Mouse (Mus musculus) mesoderm, embryonic 11.5 days (tissue): ENCODE measurements around the gene Stx8.
A peak's percentile ranks its signal among the peaks of the same experiment; 100 is the strongest.

Source experiments
- DNase-seq: peaks from one replicate; pipeline ENCODE4 v3.0.0-alpha.2; 2012; ENCODE audit warnings: low read depth, low spot score

The Stx8 gene

GRCm38 (mm10) chr11:67973225-67973624 is 7.2 kb downstream of the Stx8 start:
- no peak for DNase-seq

- DNase-seq, result peak; percentile 64
Observed at GRCm38 (mm10) chr11:67975252-67975651, 9.3 kb downstream of the Stx8 start.

GRCm38 (mm10) chr11:67983564-67983963 is 17.6 kb downstream of the Stx8 start:
- DNase-seq, result no peak

GRCm38 (mm10) chr11:67991240-67991639 is 25.2 kb downstream of the Stx8 start:
- DNase-seq, result no peak

- DNase-seq, result no peak
Observed at GRCm38 (mm10) chr11:67995965-67996364, 30.0 kb downstream of the Stx8 start.

GRCm38 (mm10) chr11:67998905-67999304 is 32.9 kb downstream of the Stx8 start:
- no peak for DNase-seq

- no peak for DNase-seq
Observed at GRCm38 (mm10) chr11:67999629-68000028, 33.6 kb downstream of the Stx8 start.

- peak; percentile 59 for DNase-seq
Observed at GRCm38 (mm10) chr11:68004191-68004590, 38.2 kb downstream of the Stx8 start.

GRCm38 (mm10) chr11:68006216-68006789 is 40.3 kb downstream of the Stx8 start:
- peak; percentile 17 for DNase-seq

- peak; percentile 72 for DNase-seq
Observed at GRCm38 (mm10) chr11:68007645-68008044, 41.7 kb downstream of the Stx8 start.

GRCm38 (mm10) chr11:68009377-68009776 is 43.4 kb downstream of the Stx8 start:
- DNase-seq, result no peak

GRCm38 (mm10) chr11:68012207-68012606 is 46.2 kb downstream of the Stx8 start:
- DNase-seq, result no peak

GRCm38 (mm10) chr11:68018191-68018590 is 52.2 kb downstream of the Stx8 start:
- DNase-seq, result no peak

GRCm38 (mm10) chr11:68019156-68019555 is 53.2 kb downstream of the Stx8 start:
- DNase-seq, result no peak

GRCm38 (mm10) chr11:68021976-68022375 is 56.0 kb downstream of the Stx8 start:
- DNase-seq, result no peak

GRCm38 (mm10) chr11:68022895-68023294 is 56.9 kb downstream of the Stx8 start:
- no peak for DNase-seq

- DNase-seq, result no peak
Observed at GRCm38 (mm10) chr11:68023811-68024369, 57.9 kb downstream of the Stx8 start.

GRCm38 (mm10) chr11:68026590-68026989 is 60.6 kb downstream of the Stx8 start:
- no peak for DNase-seq

GRCm38 (mm10) chr11:68029079-68029478 is 63.1 kb downstream of the Stx8 start:
- DNase-seq, result no peak

GRCm38 (mm10) chr11:68029871-68030270 is 63.9 kb downstream of the Stx8 start:
- no peak for DNase-seq

GRCm38 (mm10) chr11:68030771-68031170 is 64.8 kb downstream of the Stx8 start:
- no peak for DNase-seq

- no peak for DNase-seq
Observed at GRCm38 (mm10) chr11:68032448-68032847, 66.5 kb downstream of the Stx8 start.

- DNase-seq, result no peak
Observed at GRCm38 (mm10) chr11:68033331-68033926, 67.4 kb downstream of the Stx8 start.
